Mouse (Mus musculus): ENCODE measurements around the gene Cd34.

Cd34 gene

GRCm38 (mm10) chr1:194971980-194972379 lies 33.4 kb downstream of the Cd34 start:
- DNase-seq (ENCODE audit: low spot score in 2 of 2): peak in 1 of 2 experiments; percentile 29

DNA sequence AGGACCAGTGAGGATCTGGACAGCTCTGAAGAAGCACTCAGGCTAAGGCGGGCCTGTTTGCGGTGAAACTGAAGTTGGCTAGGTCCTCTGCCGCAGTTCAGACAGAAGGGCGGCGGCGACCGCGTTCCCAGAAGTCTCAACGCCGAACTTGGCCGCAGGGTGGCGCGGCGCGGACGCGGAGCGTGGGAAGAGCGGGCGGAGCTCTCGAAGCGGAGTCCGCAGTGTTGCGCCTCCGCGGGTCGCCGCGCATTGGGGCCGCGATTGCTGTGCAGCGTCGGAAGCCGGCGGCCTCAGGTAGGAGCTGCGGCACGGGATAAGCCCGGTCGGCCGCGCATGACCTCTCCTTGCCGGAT lies 37.5 kb downstream of the Cd34 start:
- DNase-seq (ENCODE audit: low spot score in 2 of 2): peak; percentile 80 to 90

DNA sequence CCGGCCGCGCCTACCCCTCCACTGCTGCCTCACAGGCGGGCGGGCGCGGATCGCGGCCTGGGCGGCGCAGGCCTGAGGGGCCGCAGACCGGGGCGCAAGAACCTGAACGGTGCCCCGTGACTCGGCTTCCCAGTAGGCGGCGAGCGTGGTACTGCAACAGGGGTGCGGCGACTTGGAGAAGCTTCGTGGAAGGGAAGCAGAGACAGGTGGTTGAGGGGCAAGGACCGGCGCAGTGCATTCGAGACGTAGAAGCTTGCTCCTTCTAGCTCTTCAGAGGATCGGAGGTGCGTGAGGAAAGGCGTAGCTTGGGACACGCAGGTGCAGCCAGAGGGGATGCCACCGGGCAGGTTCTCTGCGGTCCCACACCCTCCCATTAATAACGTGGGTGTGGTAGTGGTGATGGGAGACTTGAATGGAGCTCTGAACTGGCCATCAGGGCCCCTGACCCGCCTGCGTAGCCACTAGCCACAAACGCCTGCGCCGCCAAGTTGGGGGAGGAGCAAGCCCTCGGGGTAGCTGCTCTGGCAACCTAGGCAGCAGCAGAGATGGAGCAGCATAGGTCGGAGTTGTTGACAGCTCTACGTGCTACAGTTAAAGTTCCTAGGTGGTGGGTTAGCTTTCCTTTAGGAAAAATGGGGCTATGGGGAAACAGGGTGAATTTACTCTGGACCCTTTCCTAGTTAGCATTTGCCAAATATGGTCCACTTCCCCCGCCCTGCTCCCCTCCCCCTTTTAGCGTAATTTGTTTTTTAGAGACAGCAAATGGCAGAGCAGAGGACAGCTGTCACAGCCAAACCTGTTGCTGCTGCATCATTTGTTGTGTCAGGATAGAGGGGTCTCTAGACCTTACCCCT lies 38.1 kb downstream of the Cd34 start:
- peak; percentile 60 to 75 for DNase-seq (ENCODE audit: low spot score in 2 of 2)

DNA sequence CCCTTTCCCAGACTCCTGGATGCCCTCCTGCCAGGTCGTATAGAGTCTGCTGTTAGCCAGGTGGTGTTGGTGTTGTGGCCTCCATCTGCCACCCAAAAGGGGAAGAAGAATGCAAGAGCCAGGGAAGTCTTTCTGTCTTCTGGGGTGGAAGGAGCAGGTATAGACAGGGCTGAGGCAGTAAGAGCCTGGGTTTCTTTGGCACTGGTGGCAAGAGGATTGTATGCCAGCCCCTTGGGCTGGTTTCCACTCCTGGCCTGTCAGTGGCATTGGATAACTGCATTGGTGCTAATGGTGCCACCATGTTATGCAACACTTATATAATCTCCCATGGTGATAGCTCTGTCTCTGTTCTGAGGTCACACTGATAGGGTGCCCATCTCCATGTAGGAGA lies 38.7 kb downstream of the Cd34 start:
- DNase-seq (ENCODE audit: low spot score in 2 of 2): no peak

DNA sequence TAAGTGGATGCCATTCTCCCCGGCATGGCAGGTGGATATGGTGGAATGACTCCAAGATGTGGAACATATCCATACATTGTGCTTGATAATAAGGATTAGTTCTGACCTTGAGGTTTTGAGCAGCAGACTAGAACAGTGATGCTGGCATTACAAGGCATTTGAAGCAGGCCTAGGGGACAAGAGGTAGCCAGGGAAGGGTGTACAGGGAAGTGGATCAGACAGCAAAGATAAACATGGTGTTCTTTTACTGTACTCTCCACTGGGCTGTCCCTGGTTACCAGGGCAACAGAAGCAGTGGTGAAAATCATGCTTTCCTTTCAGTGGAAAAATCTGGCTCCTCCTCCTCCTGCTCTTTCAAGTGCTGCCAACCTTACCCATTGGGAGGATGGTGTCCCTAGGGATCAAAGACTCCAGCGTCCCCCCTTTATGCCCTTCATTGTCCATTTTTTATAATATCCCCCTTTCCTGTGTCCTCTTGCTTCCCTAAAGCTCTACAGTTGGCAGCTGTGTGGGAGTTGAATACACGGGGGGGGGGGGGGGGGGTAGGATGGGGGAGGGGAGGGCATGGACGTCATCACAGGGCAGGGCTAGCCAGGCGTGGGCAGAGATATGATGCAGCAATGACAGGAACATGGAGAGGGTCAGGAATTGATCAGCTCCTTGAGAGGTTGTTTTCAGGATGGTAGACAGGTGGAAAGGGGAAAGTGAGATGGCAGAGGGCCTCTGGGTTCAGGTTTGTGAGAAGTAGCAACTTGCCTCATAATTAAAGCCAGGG lies 39.5 kb downstream of the Cd34 start:
- DNase-seq (ENCODE audit: low spot score in 2 of 2): peak; percentile 31 to 69

DNA sequence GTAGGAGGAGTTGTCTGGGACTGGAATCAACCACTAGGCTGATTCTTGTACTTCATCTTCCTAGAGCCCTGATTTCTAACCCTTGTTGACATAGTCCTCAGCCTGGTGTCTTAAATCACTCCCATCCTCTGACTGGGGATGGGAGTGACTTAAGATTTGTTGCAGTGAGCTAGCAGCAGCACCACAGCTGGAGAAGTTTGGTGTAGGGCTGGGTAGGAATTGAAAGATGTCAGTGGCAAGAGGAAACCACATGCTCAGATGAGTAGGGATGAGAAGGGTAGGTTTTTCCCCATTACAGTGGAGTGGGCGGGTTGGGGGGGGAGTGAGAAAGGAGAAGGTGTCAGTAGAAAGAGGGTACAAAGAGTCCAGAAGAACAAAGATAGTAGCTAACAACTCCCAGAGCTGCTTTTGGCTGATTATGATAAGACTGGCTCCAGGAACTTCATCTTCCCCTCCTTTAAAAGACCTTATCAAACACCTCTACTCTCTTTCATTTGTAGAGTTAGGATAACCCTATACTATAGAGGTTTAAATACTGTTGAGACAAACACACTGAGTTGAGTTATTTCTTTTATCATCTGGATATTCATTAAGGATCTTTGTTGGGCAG lies 42.3 kb downstream of the Cd34 start:
- DNase-seq (ENCODE audit: low spot score in 2 of 2): no peak

- no peak for DNase-seq (ENCODE audit: low spot score in 2 of 2)
These were observed 44.5 kb downstream of the Cd34 start for GRCm38 (mm10) chr1:194982931-194983690.

GRCm38 (mm10) chr1:194984914-194985313 lies 46.3 kb downstream of the Cd34 start:
- no peak for DNase-seq (ENCODE audit: low spot score in 2 of 2)

- no peak for DNase-seq (ENCODE audit: low spot score in 2 of 2)
These were observed 47.0 kb downstream of the Cd34 start for GRCm38 (mm10) chr1:194985442-194986210.

- no peak for DNase-seq (ENCODE audit: low spot score in 2 of 2)
These were observed 50.4 kb downstream of the Cd34 start for GRCm38 (mm10) chr1:194989024-194989423.

DNA sequence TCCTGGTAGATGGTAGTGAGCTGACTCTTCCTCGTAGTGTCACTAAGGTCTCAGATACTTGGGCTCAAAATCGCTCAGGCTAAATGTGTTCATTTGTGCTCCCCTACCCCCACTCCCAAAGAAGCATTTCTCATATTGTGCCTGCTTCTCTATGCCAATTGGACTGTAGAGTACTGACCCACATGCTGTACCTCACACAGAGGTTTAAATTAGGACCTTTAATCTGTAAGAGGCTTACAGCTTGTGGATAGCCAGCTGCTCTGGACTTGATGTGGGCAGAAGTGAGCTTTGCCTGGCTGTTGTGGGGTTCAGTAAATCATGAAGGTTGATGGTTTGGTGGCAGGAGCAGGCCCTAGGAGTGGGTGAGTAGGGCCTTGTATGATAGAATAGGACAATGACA lies 52.4 kb downstream of the Cd34 start:
- no peak for DNase-seq (ENCODE audit: low spot score in 2 of 2)

GRCm38 (mm10) chr1:194991654-194992053 lies 53.0 kb downstream of the Cd34 start:
- no peak for DNase-seq (ENCODE audit: low spot score in 2 of 2)

DNA sequence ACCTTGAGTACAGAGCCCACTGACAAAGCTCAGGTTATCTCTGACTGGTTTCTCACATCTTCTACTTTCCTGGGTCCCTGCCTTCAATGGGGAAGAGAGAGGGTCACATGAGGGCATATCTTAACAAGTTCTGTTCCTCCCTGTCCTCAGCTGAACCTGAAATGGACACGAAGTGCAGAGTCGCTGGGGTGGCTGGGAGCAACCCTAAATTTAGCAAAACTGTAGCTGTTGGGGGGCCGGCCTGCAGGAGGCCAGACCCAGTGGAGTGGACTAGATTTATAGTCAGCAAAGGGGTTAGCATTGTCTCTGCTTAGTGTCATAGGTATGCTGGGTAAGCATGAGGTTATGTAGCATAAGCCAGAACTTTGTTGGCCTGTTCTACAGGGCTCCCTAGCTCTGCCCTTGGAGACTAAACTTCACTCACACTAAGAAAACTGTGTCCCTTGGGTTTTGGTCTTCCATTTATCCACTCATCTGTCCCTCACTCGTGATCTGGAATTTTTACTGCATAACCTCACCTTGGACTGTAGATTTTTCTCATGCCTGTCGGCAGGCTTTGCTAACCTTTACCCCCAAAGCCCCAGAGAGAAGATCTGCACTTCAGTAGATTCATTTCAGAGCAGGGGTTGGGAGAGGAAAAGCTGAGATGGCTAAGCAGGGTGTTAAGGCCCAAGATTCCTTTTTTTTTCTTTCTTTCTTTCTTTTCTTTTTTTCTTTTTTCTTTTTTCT lies 54.1 kb downstream of the Cd34 start:
- no peak for DNase-seq (ENCODE audit: low spot score in 2 of 2)

DNA sequence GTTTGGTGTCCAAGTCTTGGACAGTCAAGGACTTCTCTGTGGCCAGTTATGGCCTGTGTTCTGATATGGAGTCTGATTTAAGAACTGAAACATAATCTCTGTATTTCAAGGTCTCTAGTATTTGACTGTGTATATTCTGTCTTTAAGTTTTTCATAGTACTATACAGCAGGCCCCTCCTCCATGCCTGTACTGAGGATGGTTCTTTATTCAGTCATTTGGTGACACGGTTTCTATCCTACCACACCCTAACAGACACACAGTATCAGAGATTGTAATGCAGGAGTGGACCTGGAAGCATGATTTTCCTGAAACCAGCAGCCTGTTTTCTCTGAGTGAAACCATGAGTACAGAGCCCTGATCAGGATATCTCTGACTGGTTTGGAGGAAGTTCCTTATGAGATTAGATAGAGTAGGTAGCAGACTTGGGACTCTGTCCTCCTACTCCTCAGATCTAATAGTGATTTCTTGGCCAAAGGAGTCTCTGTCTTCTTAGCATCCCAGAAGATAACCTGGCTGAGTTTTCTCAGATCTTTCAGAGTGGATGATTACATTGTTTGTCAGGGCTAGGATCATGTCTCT lies 54.9 kb downstream of the Cd34 start:
- no peak for DNase-seq (ENCODE audit: low spot score in 2 of 2)

- DNase-seq (ENCODE audit: low spot score in 2 of 2): no peak
These were observed 55.6 kb downstream of the Cd34 start for GRCm38 (mm10) chr1:194994262-194994661.

GRCm38 (mm10) chr1:194995196-194995595 lies 56.6 kb downstream of the Cd34 start:
- no peak for DNase-seq (ENCODE audit: low spot score in 2 of 2)

GRCm38 (mm10) chr1:194998396-194998795 lies 59.8 kb downstream of the Cd34 start:
- no peak for DNase-seq (ENCODE audit: low spot score in 2 of 2)

- no peak for DNase-seq (ENCODE audit: low spot score in 2 of 2)
These were observed 64.7 kb downstream of the Cd34 start for GRCm38 (mm10) chr1:195003328-195003727.

DNA sequence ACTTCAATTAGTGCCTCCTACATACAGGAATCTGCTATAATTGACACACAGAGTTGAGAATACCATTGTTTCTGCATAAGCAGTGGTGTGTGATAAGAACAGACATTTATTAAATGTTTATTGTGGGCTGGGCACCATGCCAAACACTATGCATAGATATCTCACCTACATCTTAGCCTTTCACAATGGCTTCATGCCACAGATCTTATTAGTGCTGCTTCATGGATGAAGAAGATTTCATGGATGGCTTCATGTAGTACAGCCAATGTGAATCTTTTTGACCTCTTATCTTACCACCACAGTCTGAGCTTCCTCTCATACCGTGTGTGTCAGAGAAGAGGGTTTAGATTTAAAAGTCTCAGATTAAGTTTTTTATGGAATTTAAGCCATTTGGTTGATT lies 65.6 kb downstream of the Cd34 start:
- no peak for DNase-seq (ENCODE audit: low spot score in 2 of 2)

DNA sequence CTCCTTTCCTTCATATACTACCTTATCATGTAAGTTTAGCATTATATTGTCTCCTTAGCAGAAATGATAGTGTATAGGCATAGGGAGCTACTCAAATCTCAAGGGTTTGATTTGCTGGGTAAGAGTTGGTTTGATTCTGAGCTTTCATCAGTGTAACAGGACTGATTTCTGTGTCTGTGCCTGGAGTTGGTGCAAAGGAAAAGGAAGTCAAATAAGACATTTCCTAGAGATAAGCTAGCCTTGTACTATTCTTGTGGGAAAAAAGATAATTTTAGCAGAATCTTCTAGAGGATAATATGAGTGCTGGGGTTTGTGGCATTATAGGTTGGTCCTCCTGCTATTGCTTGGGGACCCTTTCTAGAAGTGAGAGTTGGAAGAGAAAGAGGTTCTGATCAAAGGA lies 67.6 kb downstream of the Cd34 start:
- DNase-seq (ENCODE audit: low spot score in 2 of 2): no peak

All from frontal cortex, postnatal 10 days (tissue).